In the genomic region with DNA sequence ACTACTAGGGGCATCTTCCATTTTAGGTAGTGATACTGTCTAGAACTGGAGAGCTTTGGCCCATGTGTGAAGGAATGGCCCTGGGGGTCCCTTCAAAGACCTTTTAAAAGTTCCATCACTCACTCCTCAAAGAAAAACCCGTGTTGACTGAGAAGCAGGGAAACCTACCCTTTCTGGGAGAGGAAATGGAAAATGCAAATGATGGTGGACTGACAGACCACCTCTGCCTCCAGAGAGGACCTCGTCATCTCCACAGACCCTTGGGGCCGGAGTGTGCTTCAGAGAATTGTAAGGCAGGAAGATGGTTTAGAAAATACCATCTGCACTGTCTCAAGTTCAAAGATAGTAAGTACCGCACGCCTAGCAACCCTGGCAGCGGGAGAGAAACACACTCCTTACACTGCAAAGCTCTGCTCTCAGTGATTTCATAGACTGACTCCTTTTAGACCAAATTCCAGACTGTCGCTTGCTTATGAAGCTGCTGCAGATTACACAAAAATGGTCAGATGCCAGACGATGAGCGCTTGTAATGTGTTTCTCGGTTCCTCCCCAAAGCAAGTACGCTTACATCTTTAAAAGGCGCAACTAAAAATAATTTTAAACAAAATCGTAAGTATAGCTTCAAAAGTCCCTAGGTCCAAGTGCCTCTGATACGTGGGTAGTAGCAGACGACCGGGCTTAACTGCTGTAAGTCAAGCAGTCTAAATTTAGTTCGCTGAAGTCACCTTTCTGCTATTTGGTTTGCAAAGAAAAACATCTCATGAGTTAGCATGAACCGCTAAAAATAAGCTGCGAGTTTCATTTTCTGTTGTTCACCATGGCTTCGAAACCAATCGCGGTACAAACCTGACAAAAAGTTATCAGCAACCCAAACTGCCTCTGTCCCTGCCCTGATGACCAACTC, we compare ENCODE assay signal across 9 mouse cellular contexts. TPM values are rescaled to one million over a fixed set of nuclear protein-coding genes. Genes with fewer than 3 reads are reported as not detected.
DNase-seq lines count a peak whose midpoint lies in the region; ATAC-seq and TF ChIP-seq lines count a peak whose summit lies in the region.
"Had no signal": no experiment of that assay in that cellular context is flagged by ENCODE, and none has a peak within 500 bp of the region (broad histone marks: within the 10 kb centered on the region; RNA-seq: fewer than 3 reads in every experiment).

No protein-coding gene starts in this region.

- peak overlapping the region; percentile 47 for H3K9ac ChIP-seq in heart, embryonic 11.5 days (ENCODE audit: low read depth, low read length)
- no peak overlapping the region for H3K9ac ChIP-seq in lung, embryonic 14.5 days
- H3K9ac ChIP-seq in stomach, embryonic 16.5 days (ENCODE audit: low read length): no peak overlapping the region
- H3K9ac ChIP-seq in liver, postnatal 0 days (replicated peaks): no peak overlapping the region

- DNase-seq in spleen, postnatal 36 days (ENCODE audit: low spot score in 2 of 2): peak; percentile 51 to 54
- no peak for DNase-seq in spleen, adult 12 weeks (ENCODE audit: low spot score)
- DNase-seq in lung, embryonic 14.5 days: peak; percentile 70
- no peak for DNase-seq in cerebellum, adult 11-12 months
- no peak for DNase-seq in liver, postnatal 0 days
- DNase-seq in cerebellum, adult 18-20 months: no peak

- peaks cover 25% of the 10 kb centered on the region for H3K4me1 ChIP-seq in heart, embryonic 11.5 days (ENCODE audit: control insufficient read depth, insufficient read depth, low read length)
- H3K4me1 ChIP-seq in lung, embryonic 14.5 days (ENCODE audit: insufficient read depth): peaks cover 13% of the 10 kb centered on the region; the same call in 1 of the 2 replicates
- H3K4me1 ChIP-seq in stomach, embryonic 16.5 days (ENCODE audit: control insufficient read depth, insufficient read depth, low read length): peaks cover 8% of the 10 kb centered on the region; the same call in 1 of the 2 replicates
- no peaks in the 10 kb centered on the region for H3K4me1 ChIP-seq in liver, postnatal 0 days (ENCODE audit: insufficient read depth)

- 48% methylated on average over 22 of the region's 22 CpGs for WGBS in heart, embryonic 11.5 days (ENCODE audit: insufficient replicate concordance)
- 57% methylated on average over 22 of the region's 22 CpGs for WGBS in lung, embryonic 14.5 days
- 57% methylated on average over 22 of the region's 22 CpGs for WGBS in stomach, embryonic 16.5 days
- 69% methylated on average over 22 of the region's 22 CpGs for WGBS in liver, postnatal 0 days (ENCODE audit: insufficient replicate concordance)

- H3K36me3 ChIP-seq in heart, embryonic 11.5 days (ENCODE audit: control insufficient read depth, insufficient read depth, low read length): no peaks in the 10 kb centered on the region
- H3K36me3 ChIP-seq in lung, embryonic 14.5 days (ENCODE audit: insufficient read depth): no peaks in the 10 kb centered on the region
- no peaks in the 10 kb centered on the region for H3K36me3 ChIP-seq in stomach, embryonic 16.5 days (ENCODE audit: control insufficient read depth, insufficient read depth, low read length)
- H3K36me3 ChIP-seq in liver, postnatal 0 days (replicated peaks; ENCODE audit: insufficient read depth, low read length): no peaks in the 10 kb centered on the region

- H3K9me3 ChIP-seq in heart, embryonic 11.5 days (replicated peaks; ENCODE audit: control insufficient read depth, low read length): no peaks in the 10 kb centered on the region
- H3K9me3 ChIP-seq in lung, embryonic 14.5 days (ENCODE audit: low read depth, low read length): no peaks in the 10 kb centered on the region
- H3K9me3 ChIP-seq in stomach, embryonic 16.5 days (replicated peaks; ENCODE audit: control insufficient read depth, low read length): no peaks in the 10 kb centered on the region
- H3K9me3 ChIP-seq in liver, postnatal 0 days (ENCODE audit: low read length): no peaks in the 10 kb centered on the region

- peak overlapping the region; percentile 31 for H3K4me2 ChIP-seq in heart, embryonic 11.5 days
- no peak overlapping the region for H3K4me2 ChIP-seq in lung, embryonic 14.5 days
- 0 out of 2 replicates have a peak overlapping the region, but pooled peaks have one; percentile 14 for H3K4me2 ChIP-seq in stomach, embryonic 16.5 days (ENCODE audit: low read depth, low read length)
- no peak overlapping the region for H3K4me2 ChIP-seq in liver, postnatal 0 days (ENCODE audit: low read depth, low read length)

- no peak for TF ChIP-seq CTCF in lung, embryonic 14.5 days (IDR thresholded peaks at IDR 0.05; ENCODE audit: low read depth)
- TF ChIP-seq CTCF in liver, postnatal 0 days (IDR thresholded peaks at IDR 0.05; ENCODE audit: low read depth): no peak

- peak overlapping the region; percentile 95 for H3K27ac ChIP-seq in heart, embryonic 11.5 days (ENCODE audit: low read depth, low read length)
- H3K27ac ChIP-seq in lung, embryonic 14.5 days (ENCODE audit: low read depth): peak overlapping the region; percentile 73
- peak overlapping the region; percentile 69 for H3K27ac ChIP-seq in stomach, embryonic 16.5 days (ENCODE audit: low read length)
- no peak overlapping the region for H3K27ac ChIP-seq in liver, postnatal 0 days (ENCODE audit: low read depth)

- no peak for ATAC-seq in heart, embryonic 11.5 days (replicated peaks; ENCODE audit: insufficient number of reproducible peaks, low FRiP score, low TSS enrichment)
- ATAC-seq in lung, embryonic 14.5 days (ENCODE audit: insufficient read depth): peak; percentile 27; the same call in 1 of the 2 replicates
- ATAC-seq in stomach, embryonic 16.5 days (ENCODE audit: insufficient read depth, low FRiP score): peak; percentile 79; the same call in 1 of the 2 replicates
- ATAC-seq in liver, postnatal 0 days: no peak

- no peak overlapping the region for H3K4me3 ChIP-seq in heart, embryonic 11.5 days (ENCODE audit: low read depth, low read length)
- no peak overlapping the region for H3K4me3 ChIP-seq in lung, embryonic 14.5 days (ENCODE audit: low read depth, low read length)
- H3K4me3 ChIP-seq in stomach, embryonic 16.5 days (replicated peaks; ENCODE audit: low read length): no peak overlapping the region
- no peak overlapping the region for H3K4me3 ChIP-seq in liver, postnatal 0 days (ENCODE audit: low read depth, low read length)
- H3K4me3 ChIP-seq: erythroblast, embryonic 14.5 days had no signal

- no peak for TF ChIP-seq EP300 in liver, postnatal 0 days (IDR thresholded peaks at IDR 0.05; ENCODE audit: low read depth)

- no peaks in the 10 kb centered on the region for H3K27me3 ChIP-seq in heart, embryonic 11.5 days (ENCODE audit: control insufficient read depth, insufficient read depth, low read length)
- H3K27me3 ChIP-seq in lung, embryonic 14.5 days (ENCODE audit: insufficient read depth, low read length): no peaks in the 10 kb centered on the region
- no peaks in the 10 kb centered on the region for H3K27me3 ChIP-seq in stomach, embryonic 16.5 days (ENCODE audit: control insufficient read depth, insufficient read depth, low read length)
- H3K27me3 ChIP-seq in liver, postnatal 0 days (ENCODE audit: insufficient read depth, low read length): no peaks in the 10 kb centered on the region

RNA-seq across cellular contexts. Expression of gene Zbtb38, which starts 12.6 kb away (rescaled TPM):
- 22.7 and 24.7 TPM in 2 replicates for polyA plus RNA-seq in heart, embryonic 11.5 days (2014; fragmentation: Nextera tagmentation; extraction: Ambion mirVana)
- polyA plus RNA-seq in lung, embryonic 14.5 days (2014; fragmentation: Nextera tagmentation; extraction: Ambion mirVana): 24.5 and 24.6 TPM in 2 replicates
- 19.4 and 21.2 TPM in 2 replicates for polyA plus RNA-seq in stomach, embryonic 16.5 days (2015; fragmentation: Nextera tagmentation; extraction: Ambion mirVana)
- polyA plus RNA-seq in liver, postnatal 0 days (2015; fragmentation: Nextera tagmentation; extraction: Ambion mirVana): 6.0 and 7.5 TPM in 2 replicates

Comparison
In these comparisons a context has a peak if more than half of its experiments do, and no peak if none do; other contexts are left out.
1. DNase-seq: peak in spleen, postnatal 36 days (2 of 2) and lung, embryonic 14.5 days (single experiment); none in spleen, adult 12 weeks (single experiment), cerebellum, adult 11-12 months (single experiment), liver, postnatal 0 days (single experiment) and cerebellum, adult 18-20 months (0 of 2).
2. ATAC-seq: peak in lung, embryonic 14.5 days (single experiment) and stomach, embryonic 16.5 days (single experiment); none in heart, embryonic 11.5 days (single experiment) and liver, postnatal 0 days (single experiment).
3. H3K4me2 ChIP-seq: peak in heart, embryonic 11.5 days (single experiment) and stomach, embryonic 16.5 days (single experiment); none in lung, embryonic 14.5 days (single experiment) and liver, postnatal 0 days (single experiment).